Mouse (Mus musculus) layer of hippocampus, adult 8-10 months (tissue): ENCODE measurements around the gene Ccdc114. TPM values are rescaled to one million over a fixed set of nuclear protein-coding genes. Genes with fewer than 3 reads are reported as not detected.
"Not testable (repeated sequence)": the region's sequence is repeated elsewhere in the genome, so short reads cannot be mapped to it uniquely, and the experiment has no call there.

ENCODE experiments used
- DNase-seq, 2 experiments: peaks; one replicate each; pipeline ENCODE4 v3.0.0; 2022; ENCODE audit warnings: low spot score in 2 of 2
- total RNA-seq, 4 experiments: library from RNA; stranded (reverse); gene quantifications; 2 replicates each; pipeline ENCODE4 v1.2.4; 2022

Gene Ccdc114
- total RNA-seq, 4 experiments from 2014 or later, result 3.7 to 5.4 (median 4.5) TPM

DNA sequence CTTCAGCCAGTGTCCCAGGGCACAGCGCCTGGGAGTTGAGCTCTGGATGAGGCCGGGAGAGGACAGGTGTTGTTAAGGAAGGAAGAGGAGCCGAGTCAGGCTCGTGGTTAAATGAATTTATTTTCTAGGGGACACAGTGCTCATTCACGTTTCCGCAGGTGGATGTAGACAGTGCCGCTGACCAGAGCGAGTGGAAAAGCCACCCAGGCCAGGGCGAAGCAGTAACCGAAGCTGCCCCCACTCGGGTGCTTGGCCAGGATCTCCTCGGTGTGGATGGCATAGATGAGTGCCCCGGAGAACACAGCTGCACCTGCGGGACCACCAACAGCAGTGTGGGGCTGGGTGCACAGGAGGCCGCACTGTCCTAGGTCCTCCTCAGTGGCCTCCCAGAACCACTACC is 5.9 kb upstream of the Ccdc114 start:
- DNase-seq, result no peak

GRCm38 (mm10) chr7:45919083-45919671 is 4.7 kb upstream of the Ccdc114 start:
- no peak for DNase-seq

- DNase-seq, result no peak
Observed at GRCm38 (mm10) chr7:45919761-45920160, 4.1 kb upstream of the Ccdc114 start.

DNA sequence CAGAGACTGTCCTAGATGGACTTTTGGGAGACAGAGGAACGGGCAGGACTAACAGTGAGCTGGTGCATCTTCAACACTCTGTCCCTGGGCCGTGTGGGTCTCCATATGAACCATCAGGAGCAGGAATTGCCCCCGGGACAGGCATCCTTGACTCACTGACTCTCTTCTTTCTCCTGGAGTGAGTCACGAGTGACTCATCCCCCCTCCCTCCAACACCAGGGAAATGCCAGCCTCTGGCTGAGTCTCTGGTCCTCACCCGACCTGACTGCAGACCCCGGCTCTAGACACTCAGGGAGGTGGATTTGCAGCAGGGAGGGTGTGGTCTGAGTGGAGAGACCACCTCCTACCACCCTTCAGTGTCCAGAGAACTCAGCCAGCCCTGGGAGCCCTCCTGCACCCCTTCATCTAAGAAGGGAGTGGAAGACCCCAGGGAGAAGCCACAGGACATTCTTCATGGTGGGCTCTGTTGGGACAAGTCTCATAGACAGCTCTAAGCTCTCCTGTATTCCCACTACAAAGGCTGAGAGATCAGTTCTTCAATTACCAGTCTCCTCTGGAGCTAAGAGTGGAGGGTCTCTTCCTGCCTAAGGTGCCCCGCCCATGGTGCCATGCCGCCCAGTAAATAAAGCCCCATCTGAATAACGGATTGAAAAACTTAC is 3.2 kb upstream of the Ccdc114 start:
- no peak for DNase-seq

DNA sequence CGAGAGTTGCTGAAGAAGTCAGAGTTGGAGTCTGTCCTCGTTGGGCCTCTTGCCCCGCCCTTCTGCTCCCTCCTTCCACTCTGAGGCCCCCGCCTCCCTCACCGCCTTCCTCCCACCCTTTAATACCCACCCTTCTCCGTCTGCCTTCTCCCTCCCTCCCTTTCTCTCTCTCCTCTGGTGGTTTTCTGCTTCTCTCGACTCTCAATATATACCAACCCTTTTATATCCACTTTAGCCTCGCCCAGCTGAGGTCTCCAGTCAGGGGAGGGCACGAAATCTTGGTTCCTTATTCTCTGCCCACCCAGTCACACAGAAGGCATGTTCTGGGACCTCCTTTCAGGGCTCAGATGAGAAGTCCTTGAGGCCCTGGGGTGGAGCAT is 2.6 kb upstream of the Ccdc114 start, which contains the start of gene Emp3:
Gene Emp3, minus strand, starts transcription at position 163 of the 380 bp plus-strand sequence.
- no peak for DNase-seq

DNA sequence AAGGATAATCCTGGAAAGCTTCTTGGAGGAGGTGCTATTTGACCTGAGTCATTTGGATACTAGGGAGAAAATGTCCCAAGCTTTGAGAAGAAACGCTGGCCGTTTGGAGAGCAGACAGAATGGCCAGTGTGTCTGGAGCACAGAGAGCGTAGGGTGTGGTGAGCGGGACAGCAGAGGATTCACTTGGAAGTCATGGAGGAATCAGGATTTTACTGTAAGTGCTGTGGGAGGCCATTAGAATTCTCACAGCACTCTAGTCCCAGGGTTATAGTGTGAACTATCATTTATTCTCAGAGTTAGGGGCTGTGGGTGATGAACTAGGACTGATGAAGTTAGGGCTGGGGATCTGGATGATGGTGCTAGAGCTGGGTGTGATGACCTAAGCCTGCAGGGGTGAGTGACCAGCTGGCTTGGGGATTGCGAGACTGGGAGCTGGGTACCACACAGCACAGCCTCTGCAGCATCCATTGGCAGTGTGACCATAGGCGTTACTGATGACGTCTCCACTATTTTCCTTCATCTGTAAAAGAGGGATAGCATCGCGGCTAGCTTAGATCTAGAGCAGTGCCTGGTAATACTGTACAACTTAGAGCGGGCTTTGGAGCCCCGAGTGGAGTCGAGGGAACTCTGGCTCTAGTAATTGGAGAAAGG is 1.8 kb upstream of the Ccdc114 start:
- DNase-seq, result no peak

GRCm38 (mm10) chr7:45922928-45923761 is 727 bp upstream of the Ccdc114 start:
- peak; percentile 94 for DNase-seq

GRCm38 (mm10) chr7:45924429-45924816 is 551 bp downstream of the Ccdc114 start:
- no peak for DNase-seq

- DNase-seq, result no peak
Observed at GRCm38 (mm10) chr7:45928626-45929295, 4.9 kb downstream of the Ccdc114 start.

DNA sequence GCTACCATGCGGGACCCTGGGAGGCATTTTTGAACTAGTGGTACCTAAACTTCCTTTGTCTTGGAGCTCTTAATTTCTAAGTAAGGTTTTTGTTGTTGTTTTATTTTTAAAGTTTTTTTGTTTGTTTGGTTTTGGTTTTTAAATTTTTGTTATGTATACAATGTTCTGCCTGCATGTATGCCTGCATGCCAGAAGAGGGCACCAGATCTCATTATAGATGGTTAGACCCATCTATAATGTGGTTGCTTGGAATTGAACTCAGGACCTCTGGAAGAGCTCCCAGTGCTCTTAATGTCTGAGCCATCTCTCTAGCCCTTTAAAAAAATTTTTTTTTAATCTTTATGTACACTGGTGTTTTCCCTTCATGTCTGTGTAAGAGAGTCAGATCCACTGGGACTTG is 5.8 kb downstream of the Ccdc114 start:
- no peak for DNase-seq

DNA sequence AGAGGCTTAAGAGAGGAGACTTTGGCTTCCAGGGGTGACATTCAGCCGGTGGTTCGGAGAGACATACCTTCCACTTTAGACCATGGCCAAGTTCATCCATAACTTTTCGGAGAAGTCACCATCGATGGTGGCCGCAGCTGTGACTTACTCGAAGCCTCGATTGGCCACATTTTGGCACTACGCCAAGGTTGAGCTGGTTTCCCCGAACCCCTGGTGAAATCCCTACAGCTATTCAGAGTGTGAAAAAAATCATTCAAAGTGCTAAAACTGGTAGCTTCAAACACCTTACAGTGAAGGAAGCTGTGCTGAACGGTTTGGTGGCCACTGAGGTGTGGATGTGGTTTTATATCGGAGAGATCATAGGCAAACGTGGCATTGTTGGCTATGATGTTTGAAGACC is 9.9 kb downstream of the Ccdc114 start:
- not testable (repeated sequence) for DNase-seq

- DNase-seq, result peak in 1 of 2 experiments; percentile 58
Observed at GRCm38 (mm10) chr7:45935114-45935513, 11.2 kb downstream of the Ccdc114 start.

GRCm38 (mm10) chr7:45939836-45940235 is 16.0 kb downstream of the Ccdc114 start:
- DNase-seq, result no peak

DNA sequence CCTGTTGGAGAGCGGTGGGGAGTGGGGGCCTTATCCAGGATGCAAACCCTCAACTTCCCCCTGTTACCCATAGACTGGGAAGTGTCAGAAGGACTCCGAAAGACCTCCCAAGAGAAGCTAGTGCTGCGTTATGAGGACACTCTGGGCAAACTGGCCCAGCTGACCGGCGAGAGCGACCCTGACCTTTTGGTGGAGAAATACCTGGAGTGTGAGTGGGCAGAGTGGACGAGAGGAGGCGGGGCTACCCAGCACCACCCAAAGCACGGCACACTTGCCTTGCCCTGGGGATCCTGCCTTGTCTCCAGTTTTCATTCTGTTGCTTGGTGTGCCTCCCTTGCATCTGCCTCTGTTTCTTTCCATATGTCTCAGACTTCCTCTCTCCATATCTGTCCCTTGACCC is 18.1 kb downstream of the Ccdc114 start:
- DNase-seq, result no peak

DNA sequence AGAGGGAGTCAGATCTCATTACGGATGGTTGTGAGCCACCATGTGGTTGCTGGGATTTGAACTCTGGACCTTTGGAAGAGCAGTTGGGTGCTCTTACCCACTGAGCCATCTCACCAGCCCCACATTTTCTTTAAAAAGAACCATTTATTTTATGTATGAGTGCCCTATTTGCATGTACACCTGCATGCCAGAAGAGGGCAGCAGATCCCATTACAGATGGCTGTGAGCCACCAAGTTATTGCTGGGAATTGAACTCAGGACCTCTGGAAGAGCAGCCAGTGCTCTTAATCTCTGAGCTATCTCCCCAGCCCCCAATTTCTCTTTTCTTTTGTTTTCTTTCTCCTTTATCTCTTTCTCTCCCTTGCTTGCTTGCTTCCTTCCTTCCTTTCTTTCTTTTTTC is 19.4 kb downstream of the Ccdc114 start:
- DNase-seq, result not testable (repeated sequence)

GRCm38 (mm10) chr7:45949061-45949460 is 25.2 kb downstream of the Ccdc114 start:
- no peak for DNase-seq

DNA sequence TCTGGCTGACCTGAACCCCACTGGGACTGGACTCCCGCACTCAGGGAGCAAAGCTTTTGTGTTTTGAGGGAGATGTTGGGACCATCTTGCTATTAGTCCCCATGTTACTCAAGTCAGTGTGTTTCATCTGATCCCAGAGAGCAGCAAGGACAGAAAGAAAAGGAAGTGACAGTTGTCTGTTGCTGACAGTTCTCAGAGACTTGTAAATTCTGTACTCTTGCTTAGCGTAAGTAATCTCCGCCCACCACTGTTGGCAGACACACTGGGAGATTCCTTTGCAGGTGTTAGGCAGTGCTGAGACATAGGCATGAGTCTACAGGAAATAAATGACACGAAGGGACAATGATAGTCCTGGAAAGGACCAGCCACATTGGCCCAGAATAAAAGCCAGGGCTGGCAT is 32.7 kb downstream of the Ccdc114 start:
- no peak for DNase-seq

DNA sequence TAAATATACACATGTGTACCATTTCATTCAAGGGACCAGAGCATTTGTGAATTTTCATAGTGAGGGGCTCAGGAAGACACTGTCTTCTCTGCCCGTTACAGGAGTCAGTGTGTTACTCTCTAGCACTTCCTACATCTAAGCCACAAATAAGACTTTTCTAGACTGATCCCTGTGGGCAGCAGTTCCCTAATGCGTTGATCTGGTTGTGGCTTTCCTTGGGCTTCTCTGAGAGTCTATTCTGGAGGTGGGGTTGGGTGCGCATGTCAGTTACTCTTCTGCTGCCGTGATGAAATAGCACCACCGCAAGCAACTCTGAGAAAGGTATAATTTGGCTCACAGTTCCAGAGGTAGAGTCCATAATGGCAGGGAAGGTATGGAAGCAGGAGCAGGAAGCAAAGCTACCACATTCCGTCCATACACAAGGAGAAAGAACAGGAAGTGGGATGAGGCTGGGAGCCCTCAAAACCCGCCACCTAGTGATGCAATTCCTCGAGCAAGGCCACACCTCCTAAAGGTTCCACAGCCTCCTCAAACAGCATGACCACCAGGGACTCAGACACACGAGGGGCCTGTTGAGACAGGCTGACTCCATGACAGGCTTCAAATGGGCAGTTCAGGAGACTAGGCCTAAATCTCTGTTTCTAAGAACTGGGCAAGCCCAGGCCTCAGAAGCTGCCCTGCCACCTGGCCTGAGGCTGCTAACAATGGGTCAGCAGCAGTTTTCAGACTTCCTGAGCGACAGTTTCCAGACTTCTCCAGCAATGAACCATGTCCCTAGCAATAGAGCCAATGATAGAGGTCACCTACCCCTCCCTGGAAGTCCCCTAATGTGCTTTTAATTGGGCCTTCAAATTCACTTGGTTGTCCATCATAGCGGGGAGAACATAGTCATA is 48.2 kb downstream of the Ccdc114 start:
- DNase-seq, result no peak

DNA sequence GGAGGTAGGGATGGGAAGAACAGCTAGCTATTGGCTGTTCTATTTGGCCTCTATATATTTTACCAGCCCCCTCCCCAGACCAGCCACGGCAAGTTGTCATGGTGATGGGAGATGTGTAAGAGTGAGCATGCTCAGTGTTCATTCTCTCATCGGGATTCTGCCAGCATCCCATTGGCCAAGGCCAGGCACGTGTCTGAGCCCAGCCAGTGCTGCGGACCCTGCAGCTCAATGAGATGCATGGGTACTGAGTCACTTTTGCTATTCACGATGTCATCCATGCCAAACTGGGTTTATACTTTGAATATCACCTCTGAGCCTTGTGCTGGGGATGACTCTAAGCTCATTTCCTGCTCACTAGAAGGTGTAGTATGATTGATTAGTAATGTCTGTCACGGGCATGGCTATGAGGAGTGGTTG is 49.4 kb downstream of the Ccdc114 start:
- DNase-seq, result peak in 1 of 2 experiments; percentile 11

- no peak for DNase-seq
Observed at GRCm38 (mm10) chr7:45974103-45974502, 50.2 kb downstream of the Ccdc114 start.
